Mouse (Mus musculus): ENCODE measurements around the gene Lmod2. TPM values are rescaled to one million over a fixed set of nuclear protein-coding genes. Genes with fewer than 3 reads are reported as not detected.
A peak's percentile ranks its signal among the peaks of the same experiment; 100 is the strongest.

Lmod2 gene
- polyA plus RNA-seq (2014; fragmentation: Nextera tagmentation; extraction: Ambion mirVana): 0.34 TPM in 1 of 2 replicates, not detected in the other

DNA sequence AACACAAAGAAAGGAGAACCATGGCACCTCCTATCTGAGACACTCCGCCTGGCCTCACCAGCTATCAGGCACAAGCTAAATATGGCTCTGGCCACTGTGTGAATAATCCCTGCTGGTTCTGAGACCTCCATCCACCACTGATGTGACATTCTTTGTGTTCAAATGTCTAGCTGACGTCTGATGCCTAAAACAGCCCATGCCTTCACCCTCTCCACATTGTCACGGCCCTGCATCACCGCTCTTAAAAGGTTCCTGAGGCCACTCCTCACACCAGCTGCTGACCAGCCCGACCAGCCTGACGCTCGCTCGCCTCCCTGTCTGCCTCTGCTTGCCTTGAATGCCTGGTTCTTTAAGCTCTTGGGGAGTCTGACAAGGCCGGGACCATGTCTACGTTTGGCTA lies at the start of gene Lmod2:
TSS of gene Lmod2 (plus strand) at position 263 of the 400 bp plus-strand sequence.
- H3K36me3 ChIP-seq (replicated peaks; ENCODE audit: control insufficient read depth, insufficient read depth, low read depth, low read length): no peaks in the 10 kb centered on the region
- H3K4me3 ChIP-seq (ENCODE audit: low read depth, low read length): no peak within 1 kb of the TSS
- no peak within 1 kb of the TSS for H3K4me2 ChIP-seq (ENCODE audit: low read depth, low read length)
- no peak for DNase-seq (ENCODE audit: low spot score)
- 67% methylated on average over 10 of the region's 10 CpGs for WGBS
- H3K4me1 ChIP-seq (ENCODE audit: control insufficient read depth, insufficient read depth, low read length): no peaks in the 10 kb centered on the region
- H3K9me3 ChIP-seq (replicated peaks; ENCODE audit: control insufficient read depth, low read length): no peaks in the 10 kb centered on the region
- no peak for ATAC-seq (replicated peaks; ENCODE audit: insufficient number of reproducible peaks, low FRiP score, low TSS enrichment, low read depth)
- H3K27ac ChIP-seq (replicated peaks; ENCODE audit: low read depth, low read length): no peak within 1 kb of the TSS
- H3K27me3 ChIP-seq (ENCODE audit: control insufficient read depth, insufficient read depth, low read length): no peaks in the 10 kb centered on the region
- H3K9ac ChIP-seq (replicated peaks; ENCODE audit: low read length): no peak within 1 kb of the TSS

DNA sequence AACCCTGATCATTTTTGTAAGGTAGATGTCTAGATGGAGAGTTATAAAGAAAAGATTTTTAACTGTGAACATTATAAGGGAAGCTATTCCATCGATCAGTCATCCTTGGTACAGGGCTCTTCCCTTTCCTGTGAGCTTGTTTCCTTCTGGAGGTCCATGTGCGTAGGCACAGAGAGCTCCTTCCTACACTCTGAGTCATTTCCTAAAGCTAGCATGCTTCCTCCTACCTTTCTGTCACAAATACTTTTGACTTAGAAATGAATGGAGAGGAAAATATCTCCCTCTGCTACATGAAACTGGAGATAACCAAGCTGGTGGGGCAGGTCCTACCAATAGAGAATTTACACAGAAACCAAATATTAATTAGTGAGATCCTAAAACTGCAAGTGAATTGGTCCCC lies 47.8 kb upstream of the Lmod2 start:
- 77% methylated on average over 2 of the region's 2 CpGs for WGBS

GRCm38 (mm10) chr6:24552046-24552445 lies 45.5 kb upstream of the Lmod2 start:
- Histone ChIP-seq H3K4me1 (ENCODE audit: control insufficient read depth, insufficient read depth, low read length) (no peaks in the 10 kb centered on the region), H3K9ac (replicated peaks; ENCODE audit: low read length) (no peak overlapping the region), H3K27ac (replicated peaks; ENCODE audit: low read depth, low read length) (no peak overlapping the region), H3K4me2 (ENCODE audit: low read depth, low read length) (no peak overlapping the region), H3K36me3 (replicated peaks; ENCODE audit: control insufficient read depth, insufficient read depth, low read depth, low read length) (no peaks in the 10 kb centered on the region), H3K4me3 (ENCODE audit: low read depth, low read length) (no peak overlapping the region), H3K9me3 (replicated peaks; ENCODE audit: control insufficient read depth, low read length) (no peaks in the 10 kb centered on the region), H3K27me3 (ENCODE audit: control insufficient read depth, insufficient read depth, low read length) (no peaks in the 10 kb centered on the region)
- WGBS: 76% methylated on average over 7 of the region's 7 CpGs
- DNase-seq (ENCODE audit: low spot score): no peak
- ATAC-seq (replicated peaks; ENCODE audit: insufficient number of reproducible peaks, low FRiP score, low TSS enrichment, low read depth): no peak

More for the DNA sequence above, 47.8 kb upstream of the Lmod2 start:
- no peaks in the 10 kb centered on the region for H3K9me3 ChIP-seq (replicated peaks; ENCODE audit: control insufficient read depth, low read length)
- ATAC-seq (replicated peaks; ENCODE audit: insufficient number of reproducible peaks, low FRiP score, low TSS enrichment, low read depth) (no peak), DNase-seq (ENCODE audit: low spot score) (no peak)
- H3K4me1 ChIP-seq (ENCODE audit: control insufficient read depth, insufficient read depth, low read length): no peaks in the 10 kb centered on the region
- no peak overlapping the region for H3K4me2 ChIP-seq (ENCODE audit: low read depth, low read length)
- no peaks in the 10 kb centered on the region for H3K36me3 ChIP-seq (replicated peaks; ENCODE audit: control insufficient read depth, insufficient read depth, low read depth, low read length)
- no peak overlapping the region for H3K9ac ChIP-seq (replicated peaks; ENCODE audit: low read length)
- H3K27me3 ChIP-seq (ENCODE audit: control insufficient read depth, insufficient read depth, low read length): no peaks in the 10 kb centered on the region
- no peak overlapping the region for H3K27ac ChIP-seq (replicated peaks; ENCODE audit: low read depth, low read length)
- H3K4me3 ChIP-seq (ENCODE audit: low read depth, low read length): no peak overlapping the region

- Histone ChIP-seq H3K4me2 (ENCODE audit: low read depth, low read length) (no peak overlapping the region), H3K9me3 (replicated peaks; ENCODE audit: control insufficient read depth, low read length) (no peaks in the 10 kb centered on the region), H3K4me1 (ENCODE audit: control insufficient read depth, insufficient read depth, low read length) (no peaks in the 10 kb centered on the region), H3K27me3 (ENCODE audit: control insufficient read depth, insufficient read depth, low read length) (no peaks in the 10 kb centered on the region), H3K36me3 (replicated peaks; ENCODE audit: control insufficient read depth, insufficient read depth, low read depth, low read length) (no peaks in the 10 kb centered on the region), H3K4me3 (ENCODE audit: low read depth, low read length) (no peak overlapping the region), H3K27ac (replicated peaks; ENCODE audit: low read depth, low read length) (no peak overlapping the region), H3K9ac (replicated peaks; ENCODE audit: low read length) (no peak overlapping the region)
- DNase-seq (ENCODE audit: low spot score) (no peak), ATAC-seq (replicated peaks; ENCODE audit: insufficient number of reproducible peaks, low FRiP score, low TSS enrichment, low read depth) (no peak)
- 62% methylated on average over 11 of the region's 11 CpGs for WGBS
Observed at GRCm38 (mm10) chr6:24554427-24555086, 43.0 kb upstream of the Lmod2 start.

DNA sequence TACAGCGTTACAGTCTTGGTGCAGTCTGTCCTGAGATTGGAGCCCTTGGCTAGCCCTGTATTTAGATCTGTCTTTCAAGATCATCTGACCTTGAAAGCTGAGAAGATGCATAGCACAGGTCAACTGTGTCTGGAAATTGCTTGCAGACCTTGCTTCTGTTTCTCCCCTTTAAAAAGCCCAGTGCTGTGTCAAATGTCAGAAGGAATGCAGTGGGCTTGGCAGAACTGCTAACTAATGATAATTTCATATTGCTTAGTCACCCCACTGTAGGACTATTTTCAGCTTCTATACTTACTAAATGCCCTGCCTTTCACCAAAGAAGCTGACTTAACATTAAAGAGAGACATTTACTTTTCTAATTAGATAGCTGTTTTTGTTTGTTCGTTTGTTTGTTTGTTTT lies 42.1 kb upstream of the Lmod2 start:
- ATAC-seq (replicated peaks; ENCODE audit: insufficient number of reproducible peaks, low FRiP score, low TSS enrichment, low read depth) (no peak), DNase-seq (ENCODE audit: low spot score) (peak; percentile 56)
- H3K9me3 ChIP-seq (replicated peaks; ENCODE audit: control insufficient read depth, low read length): no peaks in the 10 kb centered on the region
- no peak overlapping the region for H3K4me3 ChIP-seq (ENCODE audit: low read depth, low read length)
- no peak overlapping the region for H3K4me2 ChIP-seq (ENCODE audit: low read depth, low read length)
- H3K27ac ChIP-seq (replicated peaks; ENCODE audit: low read depth, low read length): no peak overlapping the region
- WGBS: 36% methylated on average over 2 of the region's 2 CpGs
- H3K27me3 ChIP-seq (ENCODE audit: control insufficient read depth, insufficient read depth, low read length): no peaks in the 10 kb centered on the region
- H3K9ac ChIP-seq (replicated peaks; ENCODE audit: low read length): no peak overlapping the region
- no peaks in the 10 kb centered on the region for H3K36me3 ChIP-seq (replicated peaks; ENCODE audit: control insufficient read depth, insufficient read depth, low read depth, low read length)
- H3K4me1 ChIP-seq (ENCODE audit: control insufficient read depth, insufficient read depth, low read length): no peaks in the 10 kb centered on the region

- Histone ChIP-seq H3K9me3 (replicated peaks; ENCODE audit: control insufficient read depth, low read length) (no peaks in the 10 kb centered on the region), H3K27ac (replicated peaks; ENCODE audit: low read depth, low read length) (no peak overlapping the region), H3K27me3 (ENCODE audit: control insufficient read depth, insufficient read depth, low read length) (no peaks in the 10 kb centered on the region), H3K4me2 (ENCODE audit: low read depth, low read length) (no peak overlapping the region), H3K4me3 (ENCODE audit: low read depth, low read length) (no peak overlapping the region), H3K4me1 (ENCODE audit: control insufficient read depth, insufficient read depth, low read length) (no peaks in the 10 kb centered on the region), H3K36me3 (replicated peaks; ENCODE audit: control insufficient read depth, insufficient read depth, low read depth, low read length) (no peaks in the 10 kb centered on the region), H3K9ac (replicated peaks; ENCODE audit: low read length) (no peak overlapping the region)
- no peak for DNase-seq (ENCODE audit: low spot score)
- ATAC-seq (replicated peaks; ENCODE audit: insufficient number of reproducible peaks, low FRiP score, low TSS enrichment, low read depth): no peak
- 78% methylated on average over 9 of the region's 9 CpGs for WGBS
Observed at GRCm38 (mm10) chr6:24564081-24564480, 33.5 kb upstream of the Lmod2 start.

DNA sequence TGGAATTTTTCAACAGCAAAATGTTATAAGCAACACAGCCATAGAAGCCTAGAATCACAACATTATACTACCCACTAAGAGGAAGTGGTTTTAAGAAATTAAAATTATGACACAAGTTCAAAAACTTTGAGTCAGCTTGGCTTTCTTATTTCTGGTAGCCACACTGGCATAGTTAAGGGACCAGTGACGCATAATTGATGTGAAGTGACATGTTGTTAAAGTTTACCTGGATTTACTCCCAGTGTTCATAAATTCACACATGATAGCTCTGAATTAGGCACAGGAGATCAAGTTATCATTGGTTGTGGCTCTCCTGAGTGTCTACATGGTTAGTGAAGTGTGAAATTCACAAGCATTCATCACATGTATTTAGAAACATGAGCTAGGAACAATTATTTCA lies 32.7 kb upstream of the Lmod2 start:
- 91% methylated on average over 1 of the region's 1 CpGs for WGBS
- Histone ChIP-seq H3K4me3 (ENCODE audit: low read depth, low read length) (no peak overlapping the region), H3K4me2 (ENCODE audit: low read depth, low read length) (no peak overlapping the region), H3K27ac (replicated peaks; ENCODE audit: low read depth, low read length) (no peak overlapping the region), H3K9ac (replicated peaks; ENCODE audit: low read length) (no peak overlapping the region), H3K27me3 (ENCODE audit: control insufficient read depth, insufficient read depth, low read length) (no peaks in the 10 kb centered on the region), H3K36me3 (replicated peaks; ENCODE audit: control insufficient read depth, insufficient read depth, low read depth, low read length) (no peaks in the 10 kb centered on the region), H3K4me1 (ENCODE audit: control insufficient read depth, insufficient read depth, low read length) (no peaks in the 10 kb centered on the region), H3K9me3 (replicated peaks; ENCODE audit: control insufficient read depth, low read length) (no peaks in the 10 kb centered on the region)
- no peak for DNase-seq (ENCODE audit: low spot score)
- ATAC-seq (replicated peaks; ENCODE audit: insufficient number of reproducible peaks, low FRiP score, low TSS enrichment, low read depth): no peak

DNA sequence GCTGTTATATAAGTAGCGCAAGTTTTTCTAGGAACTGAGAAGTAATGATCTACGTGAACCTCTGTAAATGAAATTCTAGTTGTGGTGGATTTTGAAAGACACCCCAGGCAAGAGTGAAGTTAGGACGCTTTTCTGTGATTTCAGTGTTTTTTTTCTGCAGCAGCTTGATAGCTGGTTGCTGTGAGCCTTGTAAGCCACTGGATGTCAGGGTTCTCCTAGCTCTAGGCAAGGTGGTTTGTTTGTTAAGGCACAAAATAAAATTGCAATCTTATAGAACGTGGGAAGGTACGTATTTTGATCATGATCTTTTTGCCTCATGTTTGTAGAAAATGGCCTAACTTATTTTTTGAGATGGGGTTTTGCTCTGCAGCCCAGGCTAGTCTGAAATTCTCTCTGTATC lies 28.6 kb upstream of the Lmod2 start:
- no peak overlapping the region for H3K27ac ChIP-seq (replicated peaks; ENCODE audit: low read depth, low read length)
- H3K4me1 ChIP-seq (ENCODE audit: control insufficient read depth, insufficient read depth, low read length): no peaks in the 10 kb centered on the region
- H3K9ac ChIP-seq (replicated peaks; ENCODE audit: low read length): no peak overlapping the region
- no peaks in the 10 kb centered on the region for H3K36me3 ChIP-seq (replicated peaks; ENCODE audit: control insufficient read depth, insufficient read depth, low read depth, low read length)
- no peaks in the 10 kb centered on the region for H3K9me3 ChIP-seq (replicated peaks; ENCODE audit: control insufficient read depth, low read length)
- ATAC-seq (replicated peaks; ENCODE audit: insufficient number of reproducible peaks, low FRiP score, low TSS enrichment, low read depth) (no peak), DNase-seq (ENCODE audit: low spot score) (no peak)
- H3K27me3 ChIP-seq (ENCODE audit: control insufficient read depth, insufficient read depth, low read length): no peaks in the 10 kb centered on the region
- no peak overlapping the region for H3K4me2 ChIP-seq (ENCODE audit: low read depth, low read length)
- WGBS: 85% methylated on average over 5 of the region's 5 CpGs
- H3K4me3 ChIP-seq (ENCODE audit: low read depth, low read length): no peak overlapping the region

Measured in embryonic facial prominence, embryonic 11.5 days (tissue).